Mouse (Mus musculus): ENCODE data around the gene Olfr553. TPM values are rescaled to one million over a fixed set of nuclear protein-coding genes. Genes with fewer than 3 reads are reported as not detected.
A peak's percentile ranks its signal among the peaks of the same experiment; 100 is the strongest.
"Not testable (repeated sequence)": the region's sequence is repeated elsewhere in the genome, so short reads cannot be mapped to it uniquely, and the experiment has no call there.

Olfr553 gene
- polyA plus RNA-seq (2012; rRNA removed): not detected in 2 replicates

- no peak for DNase-seq (ENCODE audit: low read depth, low spot score)
These were observed at the start of gene Olfr553 for GRCm38 (mm10) chr7:102618118-102618517. Gene Olfr553, minus strand, starts transcription at chr7:102618218.

- no peak for DNase-seq (ENCODE audit: low read depth, low spot score)
- WGBS: 38% methylated on average over 2 of the region's 2 CpGs
These were observed 47.4 kb upstream of the Olfr553 start for GRCm38 (mm10) chr7:102665378-102665777.

GRCm38 (mm10) chr7:102664599-102664998 lies 46.6 kb upstream of the Olfr553 start, which contains the start of gene Olfr556:
Gene Olfr556, plus strand, starts transcription at chr7:102664899.
- 48% methylated on average over 3 of the region's 3 CpGs for WGBS
- DNase-seq (ENCODE audit: low read depth, low spot score): no peak

GRCm38 (mm10) chr7:102658523-102658922 lies 40.5 kb upstream of the Olfr553 start, which contains the start of gene Olfr555:
Gene Olfr555, plus strand, starts transcription at chr7:102658823.
- WGBS: 84% methylated on average over 1 of the region's 1 CpGs
- DNase-seq (ENCODE audit: low read depth, low spot score): no peak

GRCm38 (mm10) chr7:102644945-102645344 lies 26.9 kb upstream of the Olfr553 start:
- WGBS: 80% methylated on average over 4 of the region's 4 CpGs
- DNase-seq (ENCODE audit: low read depth, low spot score): not testable (repeated sequence)

GRCm38 (mm10) chr7:102638132-102638531 lies 20.1 kb upstream of the Olfr553 start, which contains the start of gene Olfr554:
Gene Olfr554, plus strand, starts transcription at chr7:102638432.
- no peak for DNase-seq (ENCODE audit: low read depth, low spot score)
- WGBS: 70% methylated on average over 1 of the region's 1 CpGs

- peak; percentile 28 for DNase-seq (ENCODE audit: low read depth, low spot score)
- 32% methylated on average over 3 of the region's 3 CpGs for WGBS
These were observed 18.6 kb upstream of the Olfr553 start for GRCm38 (mm10) chr7:102636665-102637064.

GRCm38 (mm10) chr7:102620368-102620767 lies 2.4 kb upstream of the Olfr553 start:
- not testable (repeated sequence) for DNase-seq (ENCODE audit: low read depth, low spot score)
- 88% methylated on average over 19 of the region's 19 CpGs for WGBS

- WGBS: 16% methylated on average over 5 of the region's 5 CpGs
- no peak for DNase-seq (ENCODE audit: low read depth, low spot score)
These were observed 1.6 kb upstream of the Olfr553 start for GRCm38 (mm10) chr7:102619608-102620007.

GRCm38 (mm10) chr7:102597378-102598031 lies 20.5 kb downstream of the Olfr553 start, which contains the start of gene Olfr552:
Gene Olfr552, plus strand, starts transcription at chr7:102597770.
- WGBS: 45% methylated on average over 1 of the region's 1 CpGs
- DNase-seq (ENCODE audit: low read depth, low spot score): no peak

- 91% methylated on average over 3 of the region's 3 CpGs for WGBS
- DNase-seq (ENCODE audit: low read depth, low spot score): no peak
These were observed 26.2 kb downstream of the Olfr553 start, which contains the start of gene Olfr551 for GRCm38 (mm10) chr7:102591786-102592185. Gene Olfr551, minus strand, starts transcription at chr7:102591886.

GRCm38 (mm10) chr7:102575998-102576397 lies 42.0 kb downstream of the Olfr553 start:
- no peak for DNase-seq (ENCODE audit: low read depth, low spot score)
- 65% methylated on average over 6 of the region's 6 CpGs for WGBS

GRCm38 (mm10) chr7:102573174-102573830 lies 44.7 kb downstream of the Olfr553 start:
- WGBS: 81% methylated on average over 3 of the region's 3 CpGs
- no peak for DNase-seq (ENCODE audit: low read depth, low spot score)

- DNase-seq (ENCODE audit: low read depth, low spot score): no peak
- WGBS: 84% methylated on average over 8 of the region's 8 CpGs
These were observed 46.9 kb downstream of the Olfr553 start, which contains the start of gene Olfr550 for GRCm38 (mm10) chr7:102571142-102571541. Gene Olfr550, plus strand, starts transcription at chr7:102571442.

GRCm38 (mm10) chr7:102566219-102566618 lies 51.8 kb downstream of the Olfr553 start:
- WGBS: 81% methylated on average over 4 of the region's 4 CpGs
- DNase-seq (ENCODE audit: low read depth, low spot score): no peak

- 5% methylated on average over 10 of the region's 10 CpGs for WGBS
- DNase-seq (ENCODE audit: low read depth, low spot score): peak; percentile 92
These were observed 52.7 kb downstream of the Olfr553 start, which contains the start of gene Trim21 for GRCm38 (mm10) chr7:102564999-102565997. Gene Trim21, minus strand, starts transcription at chr7:102565486.

All from large intestine, adult 2 months (tissue).